Mouse (Mus musculus) neural tube, embryonic 10.5 days (tissue): ENCODE results near the gene Rnf149.
A peak's percentile ranks its signal among the peaks of the same experiment; 100 is the strongest.

Experiments
- DNase-seq: peaks from one replicate; pipeline ENCODE4 v3.0.0-alpha.2; 2017; ENCODE audit warnings: low spot score; ENCODE audit errors: extremely low spot score

Gene Rnf149

DNA sequence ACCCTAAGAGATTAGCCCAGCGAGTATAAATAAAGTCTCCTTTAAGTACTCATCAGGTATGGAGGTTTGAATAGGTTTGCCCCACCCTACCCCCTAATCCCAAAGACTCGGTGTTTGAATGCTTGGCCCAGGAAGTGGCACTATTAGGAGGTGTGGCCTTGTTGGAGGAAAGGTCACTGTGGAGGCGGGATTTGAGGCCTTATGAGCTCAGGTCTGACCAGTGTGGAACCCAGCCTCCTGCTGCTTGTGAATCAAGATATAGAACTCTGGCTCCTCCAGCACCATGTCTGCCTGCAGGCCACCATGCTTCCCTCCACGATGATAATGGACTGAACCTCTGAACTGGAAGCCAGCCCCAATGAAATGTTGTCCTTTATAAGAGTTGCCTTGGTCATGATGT is 46.2 kb downstream of the Rnf149 start:
- DNase-seq: no peak

DNA sequence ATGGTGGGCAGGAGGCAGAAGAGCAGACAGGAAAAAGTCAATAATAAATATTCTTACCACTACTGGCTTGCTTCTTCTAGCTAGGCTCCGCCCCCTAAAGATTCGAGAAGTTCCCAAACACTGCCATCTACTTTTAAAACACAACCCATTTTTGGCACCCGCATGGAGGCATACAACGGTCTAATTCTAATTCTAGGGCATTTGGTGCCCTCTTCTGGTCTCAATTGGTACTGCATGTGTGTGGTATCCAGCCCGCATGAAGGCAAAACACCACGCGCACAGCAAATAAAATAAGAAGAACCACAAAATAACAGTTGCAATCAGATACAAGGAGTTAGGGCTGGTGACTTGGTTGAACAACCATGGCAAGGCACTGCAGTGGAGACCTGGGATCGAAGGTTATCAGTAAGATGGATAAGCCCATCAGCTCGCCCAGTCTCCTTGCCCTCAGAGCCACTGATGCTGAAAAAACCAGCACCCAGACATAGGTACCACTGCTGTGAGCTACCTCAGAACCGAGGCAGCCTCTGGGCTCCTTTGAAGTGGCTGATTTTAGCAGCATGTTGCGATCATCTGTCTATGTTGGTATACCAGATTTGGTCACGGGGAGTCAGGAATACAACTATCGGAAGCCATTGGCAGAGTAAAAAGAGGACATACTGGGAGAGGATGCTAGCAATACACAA is 46.8 kb downstream of the Rnf149 start:
- DNase-seq: peak; percentile 76

DNA sequence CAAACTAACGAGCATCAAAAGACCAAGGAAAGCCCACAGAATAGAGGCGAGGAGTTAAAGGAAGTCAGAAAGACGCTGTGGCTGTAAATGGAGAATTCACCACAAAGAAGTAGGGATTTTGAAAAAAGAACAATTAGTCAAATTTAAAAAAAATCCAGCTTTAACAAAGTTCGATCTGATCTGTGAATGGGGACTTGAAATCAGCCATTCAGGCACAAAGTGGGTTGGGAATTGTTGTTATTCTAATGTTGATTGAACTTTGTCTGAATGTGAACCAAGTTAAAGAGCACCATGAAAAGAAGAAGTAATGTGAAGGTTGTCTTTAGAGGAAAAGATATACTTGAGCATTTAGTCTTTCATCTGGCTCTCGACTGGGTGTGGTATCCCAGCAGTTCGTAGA is 48.9 kb downstream of the Rnf149 start:
- no peak for DNase-seq

DNA sequence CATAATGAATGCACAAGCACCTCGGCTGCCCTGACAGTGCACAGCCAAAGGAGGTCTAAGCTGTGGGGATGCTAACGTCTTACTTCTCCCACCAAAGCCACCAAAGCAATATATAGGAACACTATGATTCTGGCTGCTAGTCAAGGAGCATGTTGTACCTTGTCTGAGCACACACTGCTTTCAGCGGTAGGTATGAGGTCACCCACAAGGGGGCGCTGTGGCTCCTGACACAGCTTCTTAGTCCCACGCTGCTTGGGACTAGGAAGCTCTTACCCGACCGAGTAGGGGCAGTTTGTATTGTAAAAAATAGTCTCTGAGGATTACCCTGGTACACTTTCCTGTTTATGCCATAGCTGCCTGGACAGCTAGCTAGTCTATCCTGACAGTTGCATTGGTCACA is 49.8 kb downstream of the Rnf149 start:
- DNase-seq: peak; percentile 78

DNA sequence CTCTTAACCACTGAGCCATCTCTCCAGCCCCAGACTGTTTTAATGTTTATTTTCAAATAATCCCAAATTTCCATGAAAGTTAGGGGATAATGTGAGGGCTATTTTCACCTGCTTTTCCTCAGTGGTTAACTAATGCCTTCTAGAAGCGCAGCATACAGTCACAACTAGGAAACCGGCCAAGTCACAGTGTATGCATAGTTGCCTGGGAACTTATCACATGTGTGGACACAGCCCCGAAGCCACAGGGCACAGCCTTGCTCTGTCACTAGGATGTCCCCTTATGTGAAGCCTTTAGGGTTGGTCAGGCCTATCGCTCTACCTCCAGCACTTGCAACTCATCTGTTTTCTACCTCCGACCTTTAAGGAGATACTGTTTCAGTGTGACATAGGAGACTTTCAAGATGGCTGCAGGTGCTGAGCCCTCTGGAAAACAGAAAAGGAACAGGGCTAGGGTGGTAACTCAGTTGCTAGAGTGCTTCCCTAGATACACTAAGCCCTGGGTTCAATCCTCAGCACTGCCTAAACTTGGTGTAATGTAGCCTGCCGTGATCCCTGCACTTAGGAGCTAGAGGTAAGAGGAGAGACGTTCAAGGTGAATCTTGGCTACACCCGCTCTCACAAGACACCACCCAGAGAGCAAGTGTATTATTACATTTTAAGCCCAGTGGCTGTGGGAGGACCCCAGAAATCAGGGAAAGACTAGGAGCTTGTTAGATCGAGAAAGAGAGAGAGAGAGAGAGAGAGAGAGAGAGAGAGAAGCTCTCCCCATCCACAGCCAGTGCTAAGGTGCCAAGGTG is 50.6 kb downstream of the Rnf149 start:
- no peak for DNase-seq

DNA sequence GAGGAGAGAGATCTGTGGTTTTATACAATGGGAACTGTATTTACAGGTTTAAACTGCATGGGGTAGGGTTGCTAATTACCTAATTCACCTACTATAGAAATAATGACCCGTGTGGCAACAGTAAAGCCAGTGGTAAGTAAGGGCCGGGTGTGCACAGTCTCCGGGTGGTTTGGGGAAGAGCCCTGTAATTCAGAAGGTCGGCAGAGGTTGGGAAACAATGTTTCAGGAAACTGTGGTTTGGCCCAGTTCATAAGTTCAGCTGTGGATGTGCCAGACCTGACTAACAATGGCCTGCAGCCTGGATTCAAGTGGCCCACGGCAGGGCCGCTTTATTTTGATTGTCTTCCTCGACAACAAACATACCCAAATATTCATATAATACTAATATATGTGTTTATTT is 51.4 kb downstream of the Rnf149 start:
- no peak for DNase-seq

DNA sequence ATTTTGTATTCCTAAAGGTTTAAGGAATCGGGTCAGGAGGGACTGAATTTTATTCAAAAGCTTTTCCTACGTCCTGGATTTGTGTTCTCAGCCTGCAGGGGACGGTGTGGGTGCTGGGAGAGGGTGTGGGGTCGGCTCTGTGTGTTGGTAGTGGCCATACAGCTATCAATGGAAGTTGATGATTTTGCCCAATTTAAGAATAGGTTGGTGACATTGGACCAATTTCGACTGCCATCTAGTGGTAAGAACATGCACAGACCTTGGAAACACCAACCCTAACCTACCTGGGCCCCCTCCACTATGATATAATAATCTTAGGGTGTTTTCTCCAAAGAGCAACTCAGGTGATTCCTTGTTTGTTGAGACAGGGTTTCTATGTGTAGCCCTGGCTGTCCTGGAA is 54.7 kb downstream of the Rnf149 start:
- no peak for DNase-seq

DNA sequence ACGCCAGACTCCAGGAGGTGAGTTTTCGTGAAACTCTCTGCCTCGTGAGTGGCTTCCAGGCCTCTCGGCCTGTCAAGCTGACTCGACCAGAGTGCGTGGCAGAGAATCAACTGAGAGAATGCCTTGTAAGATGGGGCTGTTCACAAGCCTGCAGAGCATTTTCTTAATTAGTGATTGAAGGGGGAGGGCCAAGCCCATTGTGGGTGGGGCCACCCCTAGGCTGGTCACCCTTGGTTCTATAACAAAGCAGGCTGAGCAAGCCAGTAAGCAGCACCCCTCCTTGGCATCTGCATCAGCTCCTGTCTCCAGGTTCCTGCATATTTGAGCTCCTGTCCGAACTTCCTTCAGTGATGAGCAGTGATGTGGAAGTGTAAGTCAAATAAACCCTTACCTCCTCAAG is 55.9 kb downstream of the Rnf149 start:
- DNase-seq: no peak

DNA sequence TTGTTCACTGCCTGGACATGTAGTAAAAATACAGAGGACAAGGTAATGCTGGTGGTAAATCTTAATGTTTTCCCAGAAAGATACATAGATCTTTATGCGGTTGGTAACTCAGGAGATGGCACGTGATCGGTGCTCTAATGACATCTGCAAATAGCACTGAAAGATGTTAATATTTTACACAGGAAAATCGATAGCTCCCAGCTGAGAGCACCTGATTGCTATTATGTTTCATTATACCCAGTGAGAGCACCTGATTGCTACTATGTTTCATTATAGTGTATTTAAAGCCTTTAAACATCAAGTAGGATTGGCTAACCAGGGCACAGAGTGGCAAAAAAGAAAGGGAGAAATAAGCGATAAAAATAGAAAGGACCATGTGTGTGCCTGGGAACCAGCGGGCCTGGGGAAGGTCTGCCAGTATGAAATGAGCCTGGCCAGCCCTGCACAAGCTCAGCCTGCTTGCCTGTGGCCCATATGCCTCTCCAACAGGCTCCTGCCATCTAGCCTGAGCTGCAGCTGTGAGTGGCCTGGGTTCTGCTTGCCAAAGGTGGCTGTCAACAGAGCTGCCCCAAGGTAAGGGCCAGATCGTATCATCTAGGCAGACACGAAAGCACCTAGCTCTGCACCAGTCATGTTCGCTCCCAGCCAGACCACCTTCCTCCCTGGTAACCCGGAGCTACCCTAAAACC is 61.8 kb downstream of the Rnf149 start:
- no peak for DNase-seq

DNA sequence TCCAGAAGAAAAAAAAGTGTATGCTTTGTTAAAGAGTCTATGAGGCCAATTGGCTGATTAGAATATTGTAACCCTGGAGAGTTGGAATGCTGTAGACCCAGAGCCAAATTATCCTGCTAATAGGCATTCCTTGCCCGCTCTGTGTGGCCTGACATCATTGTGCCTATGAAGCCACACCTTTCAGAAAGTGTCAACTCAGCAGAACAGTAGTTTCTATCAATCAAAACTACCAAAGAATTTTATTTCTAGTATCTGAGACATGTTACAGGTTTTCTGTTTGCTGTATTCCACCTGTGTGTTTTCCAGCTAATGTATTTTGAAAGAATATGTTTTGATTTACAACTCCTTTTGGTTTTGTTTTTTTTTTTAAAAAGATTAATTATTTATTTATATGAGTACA is 65.0 kb downstream of the Rnf149 start:
- DNase-seq: no peak

DNA sequence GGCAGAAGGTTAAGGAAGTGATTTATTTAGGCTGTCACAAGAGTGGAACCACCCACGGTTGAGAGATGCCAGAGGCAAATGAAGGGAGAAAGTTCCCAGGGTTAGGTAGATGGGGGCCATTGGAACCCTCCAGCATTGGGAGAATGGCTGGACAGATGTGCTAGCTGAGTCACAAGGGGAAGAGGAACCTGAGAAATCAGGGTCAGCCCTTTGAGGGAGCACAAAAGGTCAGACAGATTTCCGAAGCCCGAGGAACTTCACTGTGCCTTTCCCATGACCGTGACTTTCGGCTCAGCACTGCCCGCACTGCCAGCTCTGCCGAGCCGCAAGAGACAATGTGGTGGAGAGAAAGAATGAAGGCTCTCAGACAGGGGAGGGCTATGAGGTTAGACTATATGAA is 65.4 kb downstream of the Rnf149 start:
- no peak for DNase-seq

DNA sequence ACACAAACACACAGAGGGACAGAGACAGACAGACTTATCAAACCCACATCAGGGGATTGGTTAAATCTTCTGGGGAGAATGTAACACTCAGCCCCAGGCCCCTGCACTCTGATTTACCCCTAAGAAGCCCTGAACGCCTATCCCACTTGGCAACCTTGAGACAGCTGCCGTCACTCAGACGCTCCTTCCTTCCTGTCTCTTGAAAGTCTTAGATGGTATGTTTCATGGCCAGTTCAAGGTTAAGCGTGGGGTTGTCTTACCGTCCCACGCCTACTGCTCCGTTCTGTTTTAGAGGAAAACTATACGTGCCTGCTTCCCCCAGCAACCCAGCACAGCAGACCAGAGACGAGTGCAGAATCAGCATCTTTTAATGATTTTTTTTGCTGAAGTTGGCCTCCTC is 71.6 kb downstream of the Rnf149 start:
- no peak for DNase-seq

DNA sequence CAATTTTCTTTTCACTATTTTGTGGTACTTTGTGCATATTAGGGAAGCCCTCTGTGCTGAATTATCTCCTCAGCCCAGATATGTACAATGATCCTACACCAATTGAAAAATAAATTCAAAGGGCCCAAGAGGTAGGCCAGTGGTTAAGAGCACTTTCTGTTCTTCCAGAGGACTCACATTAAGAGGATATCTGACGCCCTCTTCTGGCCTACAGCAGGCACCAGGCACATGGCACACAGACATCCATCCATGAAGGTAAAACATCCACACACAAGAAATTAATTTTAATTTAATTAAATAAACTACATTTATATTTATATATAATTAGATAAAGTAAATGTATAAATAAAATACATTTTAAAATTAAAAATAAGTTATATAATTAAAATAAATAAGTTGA is 72.9 kb downstream of the Rnf149 start:
- DNase-seq: no peak

DNA sequence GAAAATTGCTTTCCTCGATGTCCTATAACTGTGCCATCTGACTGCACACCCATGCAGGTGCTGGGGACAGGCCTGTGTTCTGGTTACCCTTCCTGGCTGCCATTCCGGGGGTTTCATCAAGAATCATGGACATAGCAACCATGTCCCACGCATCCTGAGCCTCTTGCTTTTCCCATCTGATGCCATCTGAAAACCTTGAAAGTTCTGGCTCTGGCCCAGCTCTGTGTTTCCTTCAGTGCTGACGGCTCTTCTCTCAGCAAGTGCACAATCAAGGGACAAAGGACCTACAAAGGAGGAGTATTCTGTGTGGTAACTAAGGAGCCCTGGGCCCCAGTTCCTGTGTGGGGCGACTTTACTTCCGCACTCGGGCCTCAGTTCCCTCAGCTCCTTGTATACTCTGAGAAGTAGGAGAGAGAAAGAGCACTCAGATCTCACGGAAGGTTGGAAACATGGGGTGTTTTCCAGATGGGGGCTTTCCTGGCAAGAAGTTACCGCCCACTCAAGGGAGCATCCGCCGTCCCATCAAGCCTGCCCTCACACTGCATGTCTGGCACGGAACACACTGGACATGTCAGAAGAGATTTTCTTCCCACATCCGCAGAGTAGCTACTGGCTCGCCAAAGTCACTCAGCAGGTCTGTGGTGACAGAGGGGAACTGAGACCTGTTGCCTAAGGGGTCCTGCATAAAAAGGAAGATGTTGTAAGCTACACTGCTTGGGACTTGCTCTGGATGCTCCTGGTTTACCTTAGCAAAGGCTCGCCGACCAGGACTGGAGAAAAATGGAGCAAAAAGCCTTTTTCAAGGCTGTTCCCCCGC is 74.2 kb downstream of the Rnf149 start:
- no peak for DNase-seq
